Mouse (Mus musculus) lung, embryonic 16.5 days (tissue): ENCODE data around the gene Mef2d. TPM values are rescaled to one million over a fixed set of nuclear protein-coding genes. Genes with fewer than 3 reads are reported as not detected.
"Not testable (repeated sequence)": the region's sequence is repeated elsewhere in the genome, so short reads cannot be mapped to it uniquely, and the experiment has no call there.

Experiments used
- ATAC-seq: fragments of 200-750 bp; cut with Nextera tagmentation; 2 replicates; pipeline ENCODE4 v1.8.0; 2017; ENCODE audit warnings: low read depth, mild to moderate bottlenecking, moderate library complexity
- H3K27ac ChIP-seq: fragments of 300-500 bp; sonication (generic); 2 replicates; pipeline ENCODE4 v1.5.1; 2014; ENCODE audit warnings: mild to moderate bottlenecking, control low read depth, low read length
- H3K27me3 ChIP-seq: fragments of 300-500 bp; sonication (generic); 2 replicates; pipeline ENCODE4 v1.6.1; 2014; ENCODE audit warnings: low read depth, low read length, mixed read lengths; ENCODE audit not compliant: control insufficient read depth, insufficient read depth
- H3K36me3 ChIP-seq: fragments of 300-500 bp; sonication (generic); 2 replicates; pipeline ENCODE4 v1.6.1; 2014; ENCODE audit warnings: low read length; ENCODE audit not compliant: control insufficient read depth, insufficient read depth
- H3K4me1 ChIP-seq: fragments of 300-500 bp; sonication (generic); replicated peaks from 2 replicates; pipeline ENCODE4 v1.6.1; 2014; ENCODE audit warnings: low read length, mixed read lengths; ENCODE audit not compliant: control insufficient read depth, insufficient read depth
- H3K4me2 ChIP-seq: fragments of 300-500 bp; sonication (generic); 2 replicates; pipeline ENCODE4 v1.6.1; 2014; ENCODE audit warnings: low read depth, low read length, control low read depth
- H3K4me3 ChIP-seq: fragments of 300-500 bp; sonication (generic); 2 replicates; pipeline ENCODE4 v1.5.1; 2014; ENCODE audit warnings: mild to moderate bottlenecking, low read length, control low read depth
- H3K9ac ChIP-seq: fragments of 300-500 bp; sonication (generic); 2 replicates; pipeline ENCODE4 v1.6.1; 2014; ENCODE audit warnings: low read length, control low read depth
- H3K9me3 ChIP-seq: fragments of 300-500 bp; sonication (generic); 2 replicates; pipeline ENCODE4 v1.6.1; 2016; ENCODE audit warnings: low read length; ENCODE audit not compliant: control insufficient read depth
- WGBS: fragments of 180-500 bp; shearing (Covaris S2); extraction: QIAGEN DNeasy Blood & Tissue Kit; methylation state at CpG from one replicate; pipeline ENCODE4 v1.1.7; 2014; 5-methylcytosine and 5-hydroxymethylcytosine counted together
- polyA plus RNA-seq: library from polyadenylated mRNA; unstranded; fragments of >200 nt; fragmentation: Nextera tagmentation; extraction: Ambion mirVana; gene quantifications from 2 replicates; pipeline ENCODE4 v1.2.1, GENCODE M21; 2015

Mef2d gene
- polyA plus RNA-seq, 1 experiment from 2014 or later = 22.9 TPM

DNA sequence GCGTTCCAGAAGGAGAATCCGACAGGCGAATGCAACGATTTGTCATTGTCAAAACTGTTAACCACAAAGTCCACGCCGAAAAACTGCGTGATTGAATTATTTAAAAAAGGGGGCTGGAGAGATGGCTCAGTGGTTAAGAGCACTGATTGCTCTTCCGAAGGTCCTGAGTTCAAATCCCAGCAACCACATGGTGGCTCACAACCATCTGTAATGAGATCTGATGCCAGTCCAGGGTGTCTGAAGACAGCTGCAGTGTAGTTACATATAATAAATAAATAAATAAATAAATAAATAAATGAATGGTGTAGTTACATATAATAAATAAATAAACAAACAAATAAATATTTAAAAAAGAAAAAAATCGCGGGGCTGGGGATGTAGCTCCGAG, 36.2 kb downstream of the Mef2d start:
- H3K4me3 ChIP-seq = peak overlapping the region; percentile 73
- not testable (repeated sequence) for H3K27me3 ChIP-seq, H3K4me1 ChIP-seq, ATAC-seq, H3K9me3 ChIP-seq, H3K36me3 ChIP-seq
- H3K9ac ChIP-seq = peak overlapping the region; percentile 57
- H3K27ac ChIP-seq = peak overlapping the region; percentile 99
- WGBS = 27% methylated on average over 11 of the region's 11 CpGs
- H3K4me2 ChIP-seq = peak overlapping the region; percentile 80

DNA sequence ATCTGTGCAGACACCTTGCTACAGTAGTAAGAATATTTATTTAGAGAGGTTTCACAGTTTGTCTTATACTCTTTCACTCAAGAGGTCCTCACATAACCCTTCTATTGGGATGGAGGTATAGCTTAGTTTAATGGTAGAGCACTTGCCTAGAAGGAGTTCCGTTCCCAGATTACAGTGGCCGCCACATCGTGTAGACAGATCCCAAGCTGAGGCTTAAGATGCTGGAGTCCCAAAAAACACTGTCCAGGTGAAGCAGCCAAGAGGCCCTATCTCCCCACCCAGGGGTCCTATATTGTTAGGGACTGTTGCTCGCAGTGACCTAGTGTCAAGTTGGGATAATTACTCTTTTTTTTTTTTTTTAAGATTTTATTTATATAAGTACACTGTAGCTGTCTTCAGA, 36.8 kb downstream of the Mef2d start:
- Histone ChIP-seq H3K4me1 (peaks cover 5% of the 10 kb centered on the region), H3K9me3 (no peaks in the 10 kb centered on the region), H3K9ac (no peak overlapping the region), H3K27ac (no peak overlapping the region), H3K27me3 (no peaks in the 10 kb centered on the region), H3K4me2 (no peak overlapping the region), H3K36me3 (no peaks in the 10 kb centered on the region), H3K4me3 (no peak overlapping the region)
- no peak for ATAC-seq
- WGBS = 84% methylated on average over 4 of the region's 4 CpGs

DNA sequence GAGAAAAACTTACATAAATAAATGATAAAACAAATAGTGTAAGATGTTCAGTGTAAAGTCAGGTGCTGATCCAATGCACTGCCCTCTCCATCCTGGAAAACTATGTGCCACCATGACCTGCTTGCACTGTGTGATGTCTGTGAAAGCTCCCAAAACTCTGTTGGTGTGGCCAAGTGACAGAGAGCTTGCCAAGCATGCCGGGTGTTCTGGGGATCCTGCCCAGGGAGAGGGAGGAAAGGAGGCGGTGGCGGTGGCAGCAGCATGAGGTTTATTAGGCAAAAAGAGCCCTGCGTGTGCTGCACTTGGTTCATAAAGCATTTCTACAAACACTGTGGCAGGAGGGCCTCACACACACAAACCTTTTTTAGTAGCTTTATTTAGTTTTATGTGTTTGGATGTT, 39.2 kb downstream of the Mef2d start:
- H3K27me3 ChIP-seq = no peaks in the 10 kb centered on the region

DNA sequence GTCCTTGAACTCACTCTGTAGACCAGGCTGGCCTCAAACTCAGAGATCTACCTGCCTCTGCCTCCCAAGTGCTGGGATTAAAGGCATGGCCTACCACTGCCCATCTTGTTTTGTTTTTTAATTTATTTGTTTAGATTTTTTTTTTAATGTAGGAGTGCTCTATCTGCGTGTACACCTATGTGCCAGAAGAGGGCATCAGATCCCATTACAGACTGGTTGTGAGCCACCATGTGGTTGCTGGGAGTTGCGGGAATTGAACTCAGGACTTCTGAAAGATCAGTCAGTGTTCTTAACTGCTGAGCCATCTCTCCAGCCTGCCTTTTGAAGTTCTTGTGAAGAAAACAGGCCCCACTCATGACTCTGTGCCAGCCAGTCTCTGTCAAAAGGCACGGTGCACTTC, 44.3 kb downstream of the Mef2d start:
- no peak overlapping the region for H3K9ac ChIP-seq
- H3K36me3 ChIP-seq = no peaks in the 10 kb centered on the region
- H3K4me2 ChIP-seq = no peak overlapping the region
- H3K27me3 ChIP-seq = peaks cover 3% of the 10 kb centered on the region; the same call in 1 of the 2 replicates
- no peaks in the 10 kb centered on the region for H3K9me3 ChIP-seq
- H3K4me1 ChIP-seq = no peaks in the 10 kb centered on the region
- ATAC-seq = no peak
- WGBS = 69% methylated on average over 3 of the region's 3 CpGs
- H3K4me3 ChIP-seq = no peak overlapping the region
- H3K27ac ChIP-seq = no peak overlapping the region

More for the DNA sequence above, 39.2 kb downstream of the Mef2d start:
- H3K4me2 ChIP-seq = no peak overlapping the region
- no peak overlapping the region for H3K27ac ChIP-seq
- H3K4me3 ChIP-seq = no peak overlapping the region
- 70% methylated on average over 4 of the region's 4 CpGs for WGBS
- no peaks in the 10 kb centered on the region for H3K36me3 ChIP-seq
- H3K9ac ChIP-seq = no peak overlapping the region
- no peak for ATAC-seq
- peaks cover 5% of the 10 kb centered on the region for H3K4me1 ChIP-seq
- no peaks in the 10 kb centered on the region for H3K9me3 ChIP-seq

DNA sequence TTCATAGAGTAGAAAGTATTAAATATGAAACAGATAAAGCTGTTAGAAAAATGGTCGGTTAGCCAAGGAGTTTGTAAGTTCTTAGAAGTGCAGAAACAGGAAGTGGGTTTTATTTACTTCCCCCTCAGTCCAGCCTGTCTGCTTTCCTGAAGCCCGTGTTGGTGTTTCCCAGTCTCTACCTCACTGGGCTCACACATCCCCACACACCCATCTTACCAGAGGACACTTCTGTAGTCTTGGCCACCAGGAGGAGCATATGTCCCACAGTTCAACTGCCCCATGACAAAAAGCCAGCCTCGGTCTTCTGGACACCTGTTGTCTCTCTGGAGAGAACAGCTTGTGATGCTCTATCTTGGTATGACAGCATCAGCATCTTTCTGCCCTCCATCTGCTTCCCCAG, 49.0 kb downstream of the Mef2d start:
- Histone ChIP-seq H3K4me2 (no peak overlapping the region), H3K9ac (no peak overlapping the region), H3K36me3 (no peaks in the 10 kb centered on the region), H3K4me1 (no peaks in the 10 kb centered on the region), H3K27ac (no peak overlapping the region), H3K4me3 (no peak overlapping the region), H3K9me3 (no peaks in the 10 kb centered on the region), H3K27me3 (peaks cover 15% of the 10 kb centered on the region)
- no peak for ATAC-seq
- 16% methylated on average over 3 of the region's 3 CpGs for WGBS

DNA sequence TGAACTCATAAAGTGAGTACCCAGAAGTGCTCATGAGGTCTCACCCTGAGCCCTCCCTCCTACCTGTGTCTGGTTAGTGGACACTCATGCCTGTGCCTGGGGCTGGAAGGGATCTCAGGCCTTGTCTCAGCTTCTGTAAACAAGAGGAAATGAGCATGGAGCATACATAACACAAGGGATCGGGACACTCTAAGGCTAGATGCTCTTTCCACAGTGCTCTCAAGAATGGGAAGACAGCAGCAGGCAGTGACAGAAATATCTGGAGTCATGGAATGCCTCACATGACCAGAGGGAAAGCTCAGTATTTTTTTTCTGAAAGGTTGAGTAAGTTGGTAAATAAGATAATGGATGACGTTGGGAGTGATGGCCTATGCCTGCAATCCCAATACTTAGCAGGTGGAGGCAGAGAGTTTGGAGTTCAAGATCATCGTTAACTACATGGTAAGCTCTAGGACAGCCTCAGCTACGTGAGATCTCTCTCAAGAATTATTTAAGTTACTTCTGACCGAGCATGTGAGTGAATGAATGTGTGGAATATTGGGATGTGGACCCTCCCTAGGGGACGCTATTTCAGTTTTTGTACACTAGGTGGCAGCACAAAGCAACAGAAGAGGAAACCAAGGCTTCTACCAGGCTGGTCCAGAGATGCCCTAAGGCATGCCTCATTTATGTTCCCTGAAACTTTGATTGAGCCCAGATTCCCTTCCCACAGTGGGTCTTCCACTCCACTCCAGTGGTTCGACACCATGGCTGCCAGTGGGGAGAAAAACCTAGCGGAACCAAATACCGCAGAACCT, 49.8 kb downstream of the Mef2d start:
- no peak overlapping the region for H3K4me3 ChIP-seq
- no peak overlapping the region for H3K27ac ChIP-seq
- no peaks in the 10 kb centered on the region for H3K9me3 ChIP-seq
- no peaks in the 10 kb centered on the region for H3K4me1 ChIP-seq
- H3K36me3 ChIP-seq = no peaks in the 10 kb centered on the region
- H3K27me3 ChIP-seq = peaks cover 21% of the 10 kb centered on the region
- WGBS = 25% methylated on average over 9 of the region's 9 CpGs
- H3K4me2 ChIP-seq = no peak overlapping the region
- H3K9ac ChIP-seq = no peak overlapping the region
- ATAC-seq = no peak

DNA sequence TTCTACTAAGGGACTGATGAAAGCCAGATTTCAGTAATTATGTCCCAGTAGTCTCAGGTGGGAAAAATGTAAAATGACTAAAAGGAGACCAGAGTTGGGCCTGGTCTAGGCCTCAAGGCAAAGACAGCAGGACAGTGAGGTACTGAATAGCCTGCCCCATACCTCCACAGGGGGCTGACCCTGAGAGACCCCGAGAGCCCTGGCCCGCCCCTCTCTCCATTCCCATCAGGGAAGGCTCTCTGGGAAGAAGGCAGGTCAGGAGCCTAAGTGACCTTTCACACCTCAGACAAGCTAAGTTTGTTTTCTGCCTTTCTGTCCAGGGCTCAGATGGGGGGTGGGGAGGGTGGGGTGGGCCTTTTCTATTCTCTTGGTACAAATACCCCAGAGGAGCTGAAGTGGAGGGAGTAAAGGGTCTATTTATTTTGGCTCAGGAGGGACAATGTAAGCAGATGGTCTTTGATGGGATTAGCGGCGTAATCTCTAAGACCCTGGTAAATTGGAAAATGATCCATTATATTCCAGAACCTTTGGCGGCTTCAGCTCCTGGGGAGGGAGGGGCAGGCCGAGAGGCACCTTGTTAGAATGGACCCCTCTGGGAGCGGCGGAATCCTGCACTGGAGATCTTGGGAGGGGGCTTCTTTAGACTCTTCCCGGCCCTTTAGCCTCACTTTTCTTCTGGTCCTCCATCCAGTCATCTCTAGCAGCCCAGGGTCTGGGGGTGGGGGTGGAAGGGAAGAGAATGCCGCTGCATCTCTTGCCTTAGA, 55.8 kb downstream of the Mef2d start:
- 4% methylated on average over 10 of the region's 10 CpGs for WGBS
- Histone ChIP-seq H3K4me3 (no peak overlapping the region), H3K4me1 (peaks cover 6% of the 10 kb centered on the region; the same call in 1 of the 2 replicates), H3K27ac (no peak overlapping the region), H3K9ac (no peak overlapping the region), H3K27me3 (peaks cover 67% of the 10 kb centered on the region), H3K36me3 (no peaks in the 10 kb centered on the region), H3K9me3 (no peaks in the 10 kb centered on the region), H3K4me2 (no peak overlapping the region)
- no peak for ATAC-seq

DNA sequence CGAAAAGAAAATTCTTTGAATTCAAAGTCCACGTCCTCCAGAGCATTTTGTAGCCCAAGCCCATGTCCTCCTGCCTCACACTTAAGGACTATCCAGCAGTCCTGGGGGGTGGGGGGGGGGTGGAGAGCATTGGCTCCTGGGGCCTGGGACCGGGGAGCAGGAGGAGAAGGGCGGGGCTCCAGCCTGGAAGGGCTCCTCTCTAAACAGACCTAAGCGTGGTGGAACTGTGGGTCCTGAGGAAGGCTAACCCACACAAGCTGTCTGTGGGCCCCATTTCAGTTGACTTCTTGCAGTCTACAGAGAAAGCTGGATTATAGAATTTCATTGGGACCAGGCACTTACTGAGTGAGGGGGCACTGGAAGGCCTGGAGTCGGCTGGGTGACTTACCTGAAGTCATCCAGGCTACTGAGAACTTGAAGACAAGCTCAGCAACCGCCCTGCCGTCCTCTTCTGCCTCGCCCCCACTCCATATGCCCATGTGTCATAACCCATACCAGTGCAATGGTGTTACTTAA, 56.4 kb downstream of the Mef2d start:
- H3K4me2 ChIP-seq = no peak overlapping the region
- no peak overlapping the region for H3K27ac ChIP-seq
- H3K4me1 ChIP-seq = peaks cover 6% of the 10 kb centered on the region; the same call in 1 of the 2 replicates
- no peaks in the 10 kb centered on the region for H3K36me3 ChIP-seq
- no peak overlapping the region for H3K4me3 ChIP-seq
- WGBS = 5% methylated on average over 9 of the region's 9 CpGs
- ATAC-seq = 0 out of 2 replicates have a peak, but pooled peaks have one; percentile 23
- peaks cover 68% of the 10 kb centered on the region for H3K27me3 ChIP-seq
- no peaks in the 10 kb centered on the region for H3K9me3 ChIP-seq
- H3K9ac ChIP-seq = no peak overlapping the region

DNA sequence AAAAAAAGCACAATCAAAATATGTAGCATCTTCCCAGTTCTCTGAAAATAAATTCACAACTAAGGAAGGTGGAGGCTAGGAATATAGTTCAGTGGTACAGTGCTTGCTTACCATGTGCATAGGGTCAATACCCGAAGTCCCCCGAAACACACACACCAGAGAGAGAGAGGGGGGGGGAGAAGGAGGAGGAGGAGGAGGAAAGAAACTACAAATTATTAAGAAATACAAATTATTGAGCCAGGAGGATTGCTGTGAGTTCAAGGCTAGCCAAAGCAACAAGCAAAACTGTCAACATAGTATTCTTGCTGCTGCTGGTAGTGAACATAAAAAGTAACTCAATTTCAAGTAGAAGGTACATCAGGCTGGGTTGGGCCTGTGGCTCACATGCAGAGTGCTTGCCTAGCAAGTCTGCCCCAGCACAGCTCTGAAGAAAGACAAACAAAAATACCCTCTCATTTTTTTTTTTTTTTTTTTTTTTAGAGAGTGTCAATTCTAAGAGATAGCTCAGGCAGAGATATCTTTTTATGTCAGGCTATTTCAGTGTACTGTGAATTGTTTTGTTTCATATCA, 57.5 kb downstream of the Mef2d start:
- no peak overlapping the region for H3K4me2 ChIP-seq
- H3K27ac ChIP-seq = no peak overlapping the region
- H3K27me3 ChIP-seq = peaks cover 75% of the 10 kb centered on the region
- H3K9me3 ChIP-seq = no peaks in the 10 kb centered on the region
- no peak for ATAC-seq
- H3K36me3 ChIP-seq = no peaks in the 10 kb centered on the region
- 25% methylated on average over 2 of the region's 2 CpGs for WGBS
- H3K4me1 ChIP-seq = peaks cover 6% of the 10 kb centered on the region; the same call in 1 of the 2 replicates
- H3K4me3 ChIP-seq = no peak overlapping the region
- no peak overlapping the region for H3K9ac ChIP-seq
